Mouse (Mus musculus) WW6 (cell line): Measurements from ENCODE around the gene Fxyd4.

Experiments
- DNase-seq: peaks from one replicate; pipeline ENCODE4 v3.0.0-alpha.2; 2013; ENCODE audit warnings: low read depth, low spot score

Fxyd4 gene

GRCm38 (mm10) chr6:117891369-117892160 lies 45.9 kb downstream of the Fxyd4 start:
- no peak for DNase-seq

- no peak for DNase-seq
Measured at GRCm38 (mm10) chr6:117890257-117890656, 47.2 kb downstream of the Fxyd4 start.

GRCm38 (mm10) chr6:117888642-117889096 lies 48.8 kb downstream of the Fxyd4 start:
- no peak for DNase-seq

- no peak for DNase-seq
Measured at GRCm38 (mm10) chr6:117888032-117888431, 49.5 kb downstream of the Fxyd4 start.

- DNase-seq: no peak
Measured at GRCm38 (mm10) chr6:117885943-117886342, 51.5 kb downstream of the Fxyd4 start.
